Mouse (Mus musculus) E14TG2a.4 (cell line): ENCODE measurements around the gene Foxo6.

Source experiments
- CTCF ChIP-seq: conservative IDR thresholded peaks from 2 replicates; pipeline ENCODE4 v1.5.1; 2014; ENCODE audit warnings: low read length
- NANOG ChIP-seq: IDR thresholded peaks from 2 replicates; pipeline ENCODE4 v1.6.1; 2014; ENCODE audit warnings: borderline replicate concordance, low read length, mixed read lengths
- POU5F1 ChIP-seq: IDR thresholded peaks from 2 replicates; pipeline ENCODE4 v1.6.1; 2014; ENCODE audit warnings: low read length, borderline replicate concordance

- no peak for TF ChIP-seq CTCF
- TF ChIP-seq POU5F1, result no peak
- TF ChIP-seq NANOG, result no peak
These were observed 23.0 kb downstream of the Foxo6 start for GRCm38 (mm10) chr4:120264105-120264504.
